Mouse (Mus musculus) lung, adult 2 months (tissue): ENCODE measurements around the gene Tnpo2.

Source experiments
- CTCF ChIP-seq: fragments of 200-500 bp; IDR thresholded peaks from 2 replicates; pipeline ENCODE4 v1.5.1; 2011; ENCODE audit warnings: mild to moderate bottlenecking, low read length, control low read depth; ENCODE audit not compliant: insufficient read depth
- POLR2A ChIP-seq: fragments of 200-500 bp; IDR thresholded peaks from 2 replicates; pipeline ENCODE4 v1.6.1; 2011; ENCODE audit warnings: low read depth, mild to moderate bottlenecking, control low read depth, low read length, borderline replicate concordance; ENCODE audit errors: extremely low read depth

- TF ChIP-seq CTCF, result no peak
- TF ChIP-seq POLR2A, result no peak
Observed at GRCm38 (mm10) chr8:84987388-84987787, 49.3 kb upstream of the Tnpo2 start.
